In genomic region chr5:100877021-100877420, GRCm38 (mm10) we compare ENCODE assay signal across 26 mouse cellular contexts. TPM values are rescaled to one million over a fixed set of nuclear protein-coding genes. Genes with fewer than 3 reads are reported as not detected.
DNase-seq lines count a peak whose midpoint lies in the region; ATAC-seq and TF ChIP-seq lines count a peak whose summit lies in the region.
"Had no signal": no experiment of that assay in that cellular context is flagged by ENCODE, and none has a peak within 500 bp of the region (broad histone marks: within the 10 kb centered on the region; RNA-seq: fewer than 3 reads in every experiment).

No protein-coding gene starts in this region.

- no peak overlapping the region for H3K4me2 ChIP-seq in liver, postnatal 0 days (ENCODE audit: low read depth, low read length)
- H3K4me2 ChIP-seq: forebrain, embryonic 13.5 days; heart, embryonic 11.5 days; hindbrain, embryonic 12.5 days; hindbrain, embryonic 15.5 days had no signal

- no peaks in the 10 kb centered on the region for H3K27me3 ChIP-seq in liver, postnatal 0 days (ENCODE audit: insufficient read depth, low read length)
- H3K27me3 ChIP-seq: CH12.LX; forebrain, embryonic 13.5 days; hindbrain, embryonic 12.5 days; hindbrain, embryonic 15.5 days; Patski had no signal

- H3K4me3 ChIP-seq in liver, postnatal 0 days (ENCODE audit: low read depth, low read length): no peak overlapping the region
- H3K4me3 ChIP-seq: forebrain, embryonic 10.5 days; forebrain, embryonic 13.5 days; hindbrain, embryonic 12.5 days; hindbrain, embryonic 15.5 days had no signal

- no peak for TF ChIP-seq EP300 in liver, postnatal 0 days (IDR thresholded peaks at IDR 0.05; ENCODE audit: low read depth)

- peaks cover 16% of the 10 kb centered on the region for H3K4me1 ChIP-seq in liver, postnatal 0 days (ENCODE audit: insufficient read depth)
- H3K4me1 ChIP-seq: forebrain, embryonic 10.5 days; forebrain, embryonic 13.5 days; hindbrain, embryonic 12.5 days; hindbrain, embryonic 15.5 days had no signal

- DNase-seq in adrenal gland, adult 2 months: peak; percentile 57
- no peak for DNase-seq in adrenal gland, postnatal 4 days (ENCODE audit: low spot score in 2 of 2)
- no peak for DNase-seq in liver, postnatal 0 days
- no peak for DNase-seq in liver
- DNase-seq in adrenal gland, postnatal 36 days: peak; percentile 35 to 42
- no peak for DNase-seq in embryo, embryonic 9.5 days (ENCODE audit: extremely low spot score)
- DNase-seq in right cerebral cortex, adult 18-20 months: no peak
- DNase-seq: B cell, adult 2 months; cerebellum, adult 11-12 months; cerebellum, adult 8-10 months; cerebellum, postnatal 10 days; cerebellum, postnatal 36 days; embryo, embryonic 11 days; gastrocnemius, postnatal 10 days; gastrocnemius, postnatal 36 days had no signal

- no peaks in the 10 kb centered on the region for H3K9me3 ChIP-seq in liver, postnatal 0 days (ENCODE audit: low read length)
- H3K9me3 ChIP-seq: forebrain, embryonic 10.5 days; hindbrain, embryonic 12.5 days; hindbrain, embryonic 15.5 days had no signal

- peak overlapping the region; percentile 57; the same call in 1 of the 2 replicates for H3K27ac ChIP-seq in liver, postnatal 0 days (ENCODE audit: low read depth)
- H3K27ac ChIP-seq: forebrain, embryonic 10.5 days; forebrain, embryonic 13.5 days; hindbrain, embryonic 12.5 days; hindbrain, embryonic 15.5 days had no signal

- ATAC-seq in liver, postnatal 0 days: no peak
- ATAC-seq: forebrain, embryonic 13.5 days; forebrain, embryonic 16.5 days; intestine, postnatal 0 days; Patski had no signal

- no peak for TF ChIP-seq CTCF in liver, postnatal 0 days (IDR thresholded peaks at IDR 0.05; ENCODE audit: low read depth)

- no peaks in the 10 kb centered on the region for H3K36me3 ChIP-seq in liver, postnatal 0 days (replicated peaks; ENCODE audit: insufficient read depth, low read length)
- H3K36me3 ChIP-seq: forebrain, embryonic 10.5 days; G1E; hindbrain, embryonic 12.5 days; hindbrain, embryonic 15.5 days had no signal

- no peak overlapping the region for H3K9ac ChIP-seq in liver, postnatal 0 days (replicated peaks)
- H3K9ac ChIP-seq: forebrain, embryonic 13.5 days; hindbrain, embryonic 12.5 days; hindbrain, embryonic 15.5 days had no signal

RNA-seq across cellular contexts. Expression of gene Gpat3, which starts 31.5 kb away (rescaled TPM):
- total RNA-seq in adrenal gland, adult 2 months (2021): 10 to 100 TPM; 10.5 to 37.6 TPM
- 2.0 and 4.7 TPM in 2 replicates for polyA plus RNA-seq in adrenal gland, adult 2 months (2012; rRNA removed)
- 1 to 10 TPM; 6.8 to 7.3 TPM for total RNA-seq in adrenal gland, postnatal 4 days (2021)
- polyA plus RNA-seq in liver, postnatal 0 days (2015; fragmentation: Nextera tagmentation; extraction: Ambion mirVana): 12.2 and 21.2 TPM in 2 replicates
- total RNA-seq in adrenal gland, postnatal 36 days (2021): 10 to 100 TPM; 14.7 to 15.1 TPM
- total RNA-seq: granulocyte monocyte progenitor cell, adult 5-6 weeks had no signal
- polyA plus RNA-seq: G1E had no signal

RNA-seq across cellular contexts. Expression of gene Abraxas1, which starts 56.3 kb away (rescaled TPM):
- total RNA-seq in adrenal gland, adult 2 months (2021): 10 to 100 TPM; 11.6 to 14.0 TPM
- polyA plus RNA-seq in adrenal gland, adult 2 months (2012; rRNA removed): 1.8 and 2.4 TPM in 2 replicates
- 10 to 100 TPM; 23.4 to 24.7 TPM for total RNA-seq in adrenal gland, postnatal 4 days (2021)
- polyA plus RNA-seq in liver, postnatal 0 days (2015; fragmentation: Nextera tagmentation; extraction: Ambion mirVana): 11.4 and 11.8 TPM in 2 replicates
- total RNA-seq in adrenal gland, postnatal 36 days (2021): 10 to 100 TPM; 11.5 to 12.7 TPM

Comparison
In these comparisons a context has a peak if more than half of its experiments do, and no peak if none do; other contexts are left out.
1. DNase-seq: peak in adrenal gland, adult 2 months (single experiment) and adrenal gland, postnatal 36 days (2 of 2); none in adrenal gland, postnatal 4 days (0 of 2), liver, postnatal 0 days (single experiment), liver (single experiment), embryo, embryonic 9.5 days (single experiment) and right cerebral cortex, adult 18-20 months (single experiment).